Mouse (Mus musculus): ENCODE results near the gene Defa25. TPM values are rescaled to one million over a fixed set of nuclear protein-coding genes. Genes with fewer than 3 reads are reported as not detected.
"Not testable (repeated sequence)": the region's sequence is repeated elsewhere in the genome, so short reads cannot be mapped to it uniquely, and the experiment has no call there.

Defa25 gene
- not detected in 2 replicates for polyA plus RNA-seq (2012)

DNA sequence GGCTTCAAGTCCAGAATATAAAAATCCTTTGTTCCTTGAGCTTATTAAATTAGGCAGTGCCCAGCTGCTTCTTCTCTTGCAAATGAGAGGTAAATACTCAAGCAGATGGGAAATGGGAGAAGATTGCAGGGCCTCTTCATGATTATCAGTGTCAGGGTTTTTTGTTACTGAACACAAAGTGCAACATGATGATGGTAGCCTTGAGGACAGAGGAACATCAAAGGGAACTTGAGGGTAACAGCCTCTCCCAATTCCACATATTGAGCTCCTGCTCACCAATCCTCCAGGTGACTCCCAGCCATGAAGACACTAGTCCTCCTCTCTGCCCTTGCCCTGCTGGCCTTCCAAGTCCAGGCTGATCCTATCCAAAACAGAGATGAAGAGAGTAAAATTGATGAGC is at the start of gene Defa25:
Gene Defa25, plus strand, starts transcription at position 301 of the 400 bp plus-strand sequence.
- not testable (repeated sequence) for TF ChIP-seq GATA1 (IDR thresholded peaks at IDR 0.05; ENCODE audit: low read length)

DNA sequence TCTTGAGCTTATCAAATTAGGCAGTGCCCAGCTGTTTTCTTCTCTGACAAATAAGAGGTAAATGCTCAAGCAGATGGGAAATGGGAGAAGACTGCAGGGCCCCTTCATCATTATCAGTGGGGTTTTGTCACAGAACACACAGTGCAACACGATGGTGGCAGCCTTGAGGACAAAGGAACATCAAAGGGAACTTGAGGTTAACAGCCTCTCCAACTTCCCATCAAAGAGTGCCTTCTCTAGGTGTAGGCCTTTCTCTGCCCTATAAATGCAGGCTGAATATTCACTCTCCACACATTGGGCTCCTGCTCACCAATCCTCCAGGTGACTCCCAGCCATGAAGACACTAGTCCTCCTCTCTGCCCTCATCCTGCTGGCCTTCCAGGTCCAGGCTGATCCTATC is 29.5 kb upstream of the Defa25 start, which contains the start of gene Defa23:
Gene Defa23, plus strand, starts transcription at position 301 of the 400 bp plus-strand sequence.
- not testable (repeated sequence) for TF ChIP-seq GATA1 (IDR thresholded peaks at IDR 0.05; ENCODE audit: low read length)

DNA sequence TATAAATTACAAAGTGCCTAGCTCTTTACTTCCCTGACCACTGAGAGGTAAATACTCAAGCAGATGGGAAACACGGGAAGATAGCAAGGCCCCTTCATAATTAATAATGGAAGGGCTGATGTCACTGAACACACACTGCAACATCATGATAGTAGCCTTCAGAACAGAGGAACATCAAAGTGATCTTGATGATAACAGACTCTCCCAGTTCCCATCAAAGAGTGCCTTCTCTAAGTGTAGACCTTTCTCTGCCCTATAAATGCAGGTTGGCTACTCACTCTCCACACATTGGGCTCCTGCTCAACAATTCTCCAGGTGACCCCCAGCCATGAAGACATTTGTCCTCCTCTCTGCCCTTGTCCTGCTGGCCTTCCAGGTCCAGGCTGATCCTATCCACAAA is 19.5 kb upstream of the Defa25 start, which contains the start of gene Defa35:
Gene Defa35, plus strand, starts transcription at position 301 of the 400 bp plus-strand sequence.
- TF ChIP-seq GATA1 (IDR thresholded peaks at IDR 0.05; ENCODE audit: low read length), result not testable (repeated sequence)

DNA sequence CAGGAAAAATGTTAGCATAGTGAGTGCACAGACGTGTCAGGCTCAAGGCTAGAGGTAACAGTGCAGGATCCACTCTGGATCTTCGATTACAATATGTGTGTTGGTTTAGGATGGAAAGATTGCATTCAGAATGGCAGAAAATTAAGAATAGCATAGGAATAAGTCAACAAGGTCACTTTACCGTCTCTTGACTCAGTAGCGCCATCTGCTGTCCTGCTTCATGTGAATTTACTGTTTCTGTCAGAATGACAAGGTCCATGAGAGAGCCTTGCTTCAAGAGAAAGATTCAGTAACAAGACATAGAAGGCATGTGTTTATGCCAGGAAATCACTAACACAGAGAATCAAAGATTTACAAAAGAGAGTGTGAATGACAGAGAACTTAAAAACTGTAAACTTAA is 8.9 kb downstream of the Defa25 start:
- no peak for TF ChIP-seq GATA1 (IDR thresholded peaks at IDR 0.05; ENCODE audit: low read length)

DNA sequence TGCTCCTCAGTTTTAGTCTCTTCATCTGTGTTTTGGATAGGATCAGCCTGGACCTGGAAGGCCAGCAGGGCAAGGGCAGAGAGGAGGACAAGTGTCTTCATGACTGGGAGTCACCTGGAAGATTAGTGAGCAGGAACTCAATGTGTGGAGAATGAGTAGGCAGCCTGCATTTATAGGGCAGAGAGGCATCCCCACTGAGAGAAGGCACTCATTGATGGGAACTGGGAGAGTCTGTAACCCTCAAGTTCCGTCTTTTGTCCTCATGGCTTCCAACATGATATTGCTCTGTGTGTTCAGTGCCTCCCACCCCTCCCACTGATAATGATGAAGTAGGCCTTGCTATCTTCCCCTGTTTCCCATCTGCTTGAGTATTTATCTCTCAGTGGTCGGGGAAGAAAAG is 11.7 kb downstream of the Defa25 start, which contains the start of gene Gm14851:
Gene Gm14851, minus strand, starts transcription at position 101 of the 400 bp plus-strand sequence.
- TF ChIP-seq GATA1 (IDR thresholded peaks at IDR 0.05; ENCODE audit: low read length), result not testable (repeated sequence)

DNA sequence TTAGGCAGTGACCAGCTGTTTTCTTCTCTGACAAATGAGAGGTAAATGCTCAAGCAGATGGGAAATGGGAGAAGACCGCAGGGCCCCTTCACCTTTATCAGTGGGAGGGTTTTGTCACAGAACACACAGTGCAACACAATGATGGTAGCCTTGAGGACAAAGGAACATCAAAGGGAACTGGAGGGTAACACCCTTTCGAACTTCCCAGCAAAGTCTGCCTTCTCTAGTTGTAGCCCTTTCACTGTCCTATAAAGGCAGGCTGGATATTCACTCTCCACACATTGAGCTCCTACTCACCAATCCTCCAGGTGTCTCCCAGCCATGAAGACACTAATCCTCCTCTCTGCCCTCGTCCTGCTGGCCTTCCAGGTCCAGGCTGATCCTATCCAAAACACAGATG is 50.1 kb downstream of the Defa25 start, which contains the start of gene Defa30:
Gene Defa30, plus strand, starts transcription at position 301 of the 400 bp plus-strand sequence.
- not testable (repeated sequence) for TF ChIP-seq GATA1 (IDR thresholded peaks at IDR 0.05; ENCODE audit: low read length)

Other genes starting within 250 kb of the Defa25 start
- not detected in 2 replicates for gene Defb33, start 191.8 kb upstream of the Defa25 start, polyA plus RNA-seq (2012)
- not detected in 2 replicates for gene Gm15056, start 181.8 kb upstream of the Defa25 start, polyA plus RNA-seq (2012)
- not detected in 2 replicates for gene Gm6040, start 162.4 kb upstream of the Defa25 start, polyA plus RNA-seq (2012)
- not detected in 2 replicates for gene AY761185, start 139.7 kb upstream of the Defa25 start, polyA plus RNA-seq (2012)
- not detected in 2 replicates for gene Defa21, start 58.9 kb upstream of the Defa25 start, polyA plus RNA-seq (2012)
- not detected in 2 replicates for gene Defa23, start 29.4 kb upstream of the Defa25 start, polyA plus RNA-seq (2012)
- not detected in 2 replicates for gene Defa35, start 19.4 kb upstream of the Defa25 start, polyA plus RNA-seq (2012)
- gene Gm14851, start 11.6 kb downstream of the Defa25 start, polyA plus RNA-seq (2012), result not detected in 2 replicates
- gene Defa30, start 50.2 kb downstream of the Defa25 start, polyA plus RNA-seq (2012), result not detected in 2 replicates
- not detected in 2 replicates for gene Defa22, start 77.8 kb downstream of the Defa25 start, polyA plus RNA-seq (2012)
- not detected in 2 replicates for gene Defa31, start 107.2 kb downstream of the Defa25 start, polyA plus RNA-seq (2012)
- gene Gm15293, start 117.1 kb downstream of the Defa25 start, polyA plus RNA-seq (2012), result not detected in 2 replicates
- not detected in 2 replicates for gene Gm15292, start 165.3 kb downstream of the Defa25 start, polyA plus RNA-seq (2012)
- gene Defa27, start 231.1 kb downstream of the Defa25 start, polyA plus RNA-seq (2012), result not detected in 2 replicates
- not detected in 2 replicates for gene Defa29, start 242.6 kb downstream of the Defa25 start, polyA plus RNA-seq (2012)

Measured in G1E-ER4 (cell line).